Mouse (Mus musculus) naive thymus-derived CD4-positive, alpha-beta T cell, adult 2 months (primary cell): ENCODE results near the gene Deaf1.

Source experiments
- DNase-seq: peaks from one replicate; pipeline ENCODE4 v3.0.0-alpha.2; 2011; ENCODE audit warnings: low read depth

The Deaf1 gene

DNA sequence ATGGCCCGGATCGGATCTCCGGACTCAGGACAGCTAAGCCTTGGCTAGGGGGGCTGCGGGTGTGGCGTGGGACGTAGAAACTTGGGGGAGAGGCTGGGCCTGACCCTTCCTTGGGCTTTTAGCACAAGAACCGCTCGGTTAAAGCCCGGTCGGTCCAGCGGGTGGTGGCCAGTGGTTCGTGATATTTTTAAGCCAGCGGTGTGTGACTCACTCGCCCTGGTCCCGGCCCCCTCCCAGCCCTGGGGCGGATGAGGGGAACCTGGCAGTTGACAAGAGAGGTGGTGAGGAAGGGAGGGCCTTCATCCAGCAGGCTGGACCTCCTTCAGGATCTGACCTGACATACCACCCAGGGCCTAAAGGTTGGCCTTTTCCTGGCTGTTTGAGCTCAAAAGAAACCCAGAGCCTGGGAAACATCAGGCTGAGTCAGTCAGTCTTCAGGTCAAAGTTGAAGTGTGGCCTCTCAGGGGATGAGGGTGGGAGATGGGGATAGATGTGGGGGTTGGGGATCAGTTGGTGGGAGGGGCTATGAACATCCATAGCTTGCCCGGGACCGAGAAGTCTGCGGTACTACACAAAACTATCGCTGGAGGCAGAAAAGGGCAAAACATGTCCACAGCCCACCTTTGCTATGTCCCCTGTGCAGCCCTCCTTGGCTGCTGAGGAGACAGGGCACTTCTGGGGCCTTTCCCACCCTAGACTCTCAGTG, 11.9 kb upstream of the Deaf1 start:
- no peak for DNase-seq

DNA sequence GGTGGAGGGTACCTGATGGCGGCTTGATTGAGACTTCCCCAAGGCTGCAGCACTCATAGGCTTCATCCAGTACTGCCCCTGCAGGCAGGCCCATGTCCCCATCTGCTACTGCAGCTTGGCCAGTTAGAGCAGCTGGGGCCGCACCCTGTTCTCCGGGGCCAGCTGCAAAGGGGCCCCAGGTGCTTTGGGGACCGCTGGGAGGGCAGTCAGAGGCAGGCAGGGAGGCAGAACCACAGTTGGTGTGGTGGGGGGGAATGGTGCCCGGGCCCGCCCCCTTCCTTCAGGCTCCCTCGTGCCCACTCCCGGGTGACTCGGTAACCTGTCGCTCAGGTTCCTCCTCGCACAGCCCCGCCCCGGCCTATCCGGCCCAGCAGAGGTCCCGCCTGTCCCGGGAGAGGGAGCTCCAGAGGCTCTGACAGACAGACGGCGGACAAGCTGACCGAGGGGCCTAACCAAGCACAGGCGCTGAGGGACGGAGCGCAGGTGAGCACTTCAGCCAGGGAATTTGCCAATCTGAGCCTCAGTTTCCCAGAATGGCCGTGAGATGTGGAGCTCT, 11.2 kb upstream of the Deaf1 start, which contains the start of gene Eps8l2:
Gene Eps8l2 (plus strand): TSS at position 305 of the 556 bp plus-strand sequence.
- no peak for DNase-seq

DNA sequence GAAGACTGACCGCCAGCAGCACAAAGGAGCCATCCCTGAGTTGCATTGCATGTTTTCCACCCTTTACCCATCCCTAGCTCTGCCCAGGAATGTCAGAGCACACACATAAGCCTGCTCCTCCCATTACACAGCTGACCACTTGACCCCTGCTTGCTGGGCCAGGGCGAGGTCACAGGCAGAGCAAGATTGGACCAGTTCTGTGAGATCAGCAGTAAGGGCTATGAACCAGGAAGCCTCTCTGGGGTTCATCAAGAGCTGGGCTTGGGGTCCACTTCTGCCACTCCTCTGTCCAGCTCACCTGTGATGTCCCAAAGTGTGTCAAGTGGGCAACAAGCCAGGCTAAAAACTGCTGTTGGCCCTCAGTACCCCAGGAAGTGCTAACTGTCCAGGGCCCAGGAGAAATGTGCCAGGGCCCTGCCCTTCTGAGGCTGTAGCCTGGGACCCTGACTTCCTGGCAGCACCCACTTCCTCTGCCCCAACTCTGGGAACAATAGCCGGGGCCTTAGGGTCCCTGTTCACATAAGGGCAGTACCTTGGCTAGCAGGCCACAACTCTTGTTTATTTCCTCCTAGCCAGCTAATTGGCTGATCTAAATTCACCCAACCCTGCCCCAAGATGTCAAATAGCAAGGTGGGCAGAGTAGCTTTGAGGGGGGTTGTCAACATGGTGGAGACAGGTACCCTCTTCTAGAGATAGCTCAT, 10.4 kb upstream of the Deaf1 start:
- DNase-seq = no peak

DNA sequence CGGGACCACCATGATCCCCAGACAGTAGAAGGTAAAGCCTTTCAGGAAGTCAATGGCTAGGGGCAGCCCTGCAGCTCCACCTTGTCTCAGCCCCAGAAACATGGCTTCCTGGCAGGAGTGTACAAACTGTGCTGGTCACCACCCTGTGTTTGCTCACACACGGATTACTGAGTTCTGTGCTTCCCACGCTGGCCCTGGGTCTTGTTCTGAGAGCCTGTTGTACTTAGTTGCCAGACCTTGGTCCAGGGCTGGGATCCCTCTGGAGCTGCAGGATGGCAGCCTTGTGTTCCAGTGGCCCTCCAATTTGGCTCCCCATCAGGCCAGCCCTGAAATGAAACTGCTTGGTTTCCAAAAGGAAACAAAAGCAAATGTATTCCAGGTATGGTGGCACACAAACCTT, 8.8 kb upstream of the Deaf1 start:
- no peak for DNase-seq

DNA sequence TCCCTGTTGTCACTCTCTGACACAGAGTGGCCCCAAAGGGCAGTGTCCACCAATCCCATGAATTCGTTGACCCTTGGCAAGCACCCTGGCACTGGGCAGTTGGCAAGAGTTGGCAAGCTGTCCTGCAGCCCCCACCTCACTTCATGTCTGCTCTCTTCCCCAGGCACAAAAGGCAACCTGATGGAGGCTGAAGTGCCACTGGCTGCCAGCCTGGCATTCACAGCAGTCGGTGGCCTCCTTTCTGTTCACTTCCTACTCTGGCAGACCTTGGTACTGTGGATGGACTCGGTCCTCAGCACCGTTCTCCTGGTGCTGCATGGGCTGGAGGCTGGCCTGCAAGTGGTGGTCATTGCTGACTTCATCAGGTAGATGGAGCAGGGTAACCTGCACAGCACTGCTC, 8.2 kb upstream of the Deaf1 start:
- no peak for DNase-seq

DNA sequence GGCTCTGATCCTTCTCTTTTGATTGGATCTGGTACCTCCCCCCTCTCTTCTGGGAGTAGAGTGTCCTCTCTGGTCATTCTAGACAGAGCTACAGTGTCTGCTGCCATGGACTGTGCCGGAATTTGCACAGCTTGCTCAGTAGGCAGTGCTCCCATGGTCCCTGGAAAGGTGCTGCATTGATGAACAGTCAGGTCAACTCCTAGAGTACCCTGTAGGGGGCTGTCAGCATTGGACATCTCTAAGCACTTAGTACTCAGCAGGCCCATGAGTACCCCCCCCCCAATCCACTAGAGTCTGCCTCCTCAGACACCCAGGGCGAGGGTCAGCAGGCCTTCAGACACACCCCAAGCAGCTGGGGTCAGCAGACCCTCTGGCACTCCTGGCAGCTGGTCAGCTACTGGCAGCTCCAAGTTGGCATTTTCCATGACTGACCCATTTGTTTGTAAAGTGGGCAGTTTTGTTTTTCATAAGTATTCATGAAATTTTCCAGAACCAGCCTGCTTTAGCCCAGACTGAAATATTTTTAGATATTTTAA, 7.6 kb upstream of the Deaf1 start:
- DNase-seq = no peak

DNA sequence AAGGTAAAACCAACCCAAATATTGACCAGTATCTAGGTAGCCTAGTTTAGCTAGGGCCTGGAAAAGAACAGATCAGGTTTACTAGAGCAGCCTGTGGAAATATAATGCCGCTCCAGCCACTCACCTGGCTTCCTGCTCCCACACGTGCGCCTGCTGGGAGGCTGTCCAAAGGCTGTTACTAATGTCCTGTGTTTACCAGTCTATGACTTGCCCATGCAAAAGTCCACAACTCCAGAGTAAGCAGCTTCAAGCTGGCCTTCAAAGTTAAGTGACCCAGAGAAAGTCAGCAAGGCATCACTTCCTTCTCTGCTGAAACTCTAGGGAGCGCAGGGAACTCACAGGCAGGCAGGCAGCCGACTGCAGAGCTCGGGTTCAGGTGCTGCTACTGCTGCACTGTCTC, 4.5 kb upstream of the Deaf1 start:
- no peak for DNase-seq

DNA sequence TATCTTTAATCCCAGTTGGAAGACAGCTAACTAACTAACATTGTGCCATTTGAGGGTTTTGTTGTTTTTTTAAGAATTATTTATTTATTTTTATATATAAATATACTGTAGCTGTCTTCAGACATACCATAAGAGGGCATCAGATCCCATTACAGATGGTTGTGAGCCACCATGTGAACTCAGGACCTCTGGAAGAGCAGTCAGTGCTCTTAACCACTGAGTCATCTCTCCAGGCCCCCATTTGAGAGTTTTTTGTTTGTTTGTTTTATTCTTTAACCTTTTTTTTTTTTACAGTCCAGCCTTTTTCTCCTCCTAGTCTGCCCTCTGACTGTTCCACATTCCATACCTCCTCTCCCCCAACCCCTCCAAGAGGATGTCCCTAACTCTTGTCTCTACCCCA, 3.2 kb upstream of the Deaf1 start:
- no peak for DNase-seq

DNA sequence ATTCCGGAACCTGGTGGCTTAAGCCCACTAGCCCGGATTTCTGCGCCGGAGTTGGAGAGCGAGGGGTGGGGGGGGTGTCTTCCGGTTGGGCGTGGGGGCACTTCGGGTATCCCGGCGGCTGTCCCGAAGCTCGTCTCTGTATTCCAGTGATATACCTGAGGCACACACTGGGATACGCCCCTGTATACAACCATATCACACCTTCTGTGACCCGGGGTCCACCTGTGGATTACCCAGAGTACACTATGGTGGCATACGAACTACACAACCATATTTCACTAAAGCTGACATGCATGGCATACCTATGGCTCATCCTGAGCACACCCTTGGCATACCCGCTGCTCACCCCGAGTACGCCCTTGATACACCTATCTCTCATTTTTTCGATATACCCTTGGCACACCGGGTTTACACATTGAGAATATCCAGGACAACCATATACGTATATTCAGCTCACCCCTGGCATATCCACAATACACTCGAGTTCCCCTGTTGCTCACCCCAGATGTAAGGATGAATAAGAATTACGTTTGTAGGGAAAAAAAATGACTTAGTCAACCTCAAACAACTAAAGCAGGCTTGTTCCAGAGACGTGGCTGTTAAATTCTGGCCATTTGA, 992 bp upstream of the Deaf1 start:
- DNase-seq = no peak

DNA sequence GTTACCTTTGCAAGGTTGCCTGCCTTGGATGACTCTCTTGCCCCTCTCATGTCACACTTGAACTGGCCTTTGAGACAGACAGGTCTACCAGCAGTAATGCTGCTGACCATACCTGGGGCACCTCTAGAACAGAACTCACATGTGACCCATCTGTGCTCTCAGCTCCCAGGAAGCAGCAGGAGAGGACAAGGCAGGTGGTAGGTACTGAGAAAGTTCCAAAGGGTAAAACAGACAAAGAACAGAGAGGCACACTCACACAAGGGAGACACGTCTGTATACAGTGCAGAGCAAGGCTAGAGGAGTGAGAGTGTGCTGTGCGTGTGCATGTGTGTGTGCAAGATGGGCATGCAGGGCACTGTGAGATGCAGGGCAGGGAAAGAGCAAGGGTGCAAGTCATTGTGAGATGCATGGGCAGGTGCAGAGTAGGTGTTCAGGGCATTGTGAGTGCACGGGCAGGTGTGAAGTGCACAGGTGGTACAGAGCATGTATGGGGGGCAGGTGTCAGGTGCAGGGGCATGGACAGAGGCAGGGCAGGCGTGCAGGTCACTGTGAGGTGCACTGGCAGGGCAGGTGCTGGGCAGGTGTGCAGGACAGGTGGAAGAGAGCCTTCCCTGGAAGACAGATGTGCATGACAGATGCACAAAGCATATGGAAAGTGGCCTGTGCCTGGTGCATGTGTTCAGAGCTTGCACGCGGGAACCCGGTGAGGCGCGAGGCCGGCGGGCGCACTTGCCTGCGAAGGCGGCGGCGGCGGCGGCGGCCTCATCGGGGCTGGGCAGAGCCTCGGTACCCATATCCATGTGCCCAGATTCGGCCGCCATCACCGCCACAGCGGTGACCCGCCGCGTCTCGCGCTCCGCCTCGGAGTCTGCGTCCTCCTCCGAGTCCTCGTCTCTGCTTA, 694 bp downstream of the Deaf1 start:
- no peak for DNase-seq

DNA sequence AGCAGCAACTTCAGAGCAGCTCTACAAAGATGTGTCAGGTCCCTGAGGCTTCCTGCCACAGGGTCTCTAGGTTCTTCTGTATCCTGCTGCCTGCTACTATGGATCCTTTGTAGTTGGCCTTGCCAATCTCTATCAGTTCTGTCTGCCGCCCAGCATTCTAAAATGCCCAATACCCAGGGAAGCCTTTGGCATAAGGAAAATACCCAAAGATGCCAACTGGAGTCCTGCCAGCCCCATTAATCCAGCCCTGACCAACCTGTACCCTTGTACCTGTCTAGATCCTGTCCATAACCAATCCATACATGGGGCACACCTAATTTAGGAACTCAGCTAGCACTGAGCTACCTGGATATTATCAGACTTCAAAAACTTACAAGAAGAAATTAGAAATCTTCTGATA, 2.8 kb downstream of the Deaf1 start:
- DNase-seq = no peak

DNA sequence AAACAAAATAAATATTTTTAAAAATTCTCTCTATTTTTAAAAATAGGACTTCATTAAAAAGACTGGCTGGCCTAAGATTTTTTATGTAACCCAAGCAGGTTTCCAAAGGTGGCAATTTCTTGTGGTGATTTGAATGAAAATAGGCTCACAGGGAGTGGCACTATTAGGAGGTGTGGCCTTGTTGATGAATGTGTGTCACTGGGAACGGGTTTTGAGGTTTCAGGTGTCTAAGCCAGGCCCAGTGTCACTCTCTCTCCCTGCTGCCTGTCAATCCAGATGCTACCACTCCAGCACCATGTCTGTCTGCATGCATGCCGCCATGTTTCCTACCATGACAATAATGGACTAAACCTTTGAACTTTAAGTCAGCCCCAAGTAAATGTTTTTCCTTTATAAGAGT, 8.0 kb downstream of the Deaf1 start:
- DNase-seq = no peak

DNA sequence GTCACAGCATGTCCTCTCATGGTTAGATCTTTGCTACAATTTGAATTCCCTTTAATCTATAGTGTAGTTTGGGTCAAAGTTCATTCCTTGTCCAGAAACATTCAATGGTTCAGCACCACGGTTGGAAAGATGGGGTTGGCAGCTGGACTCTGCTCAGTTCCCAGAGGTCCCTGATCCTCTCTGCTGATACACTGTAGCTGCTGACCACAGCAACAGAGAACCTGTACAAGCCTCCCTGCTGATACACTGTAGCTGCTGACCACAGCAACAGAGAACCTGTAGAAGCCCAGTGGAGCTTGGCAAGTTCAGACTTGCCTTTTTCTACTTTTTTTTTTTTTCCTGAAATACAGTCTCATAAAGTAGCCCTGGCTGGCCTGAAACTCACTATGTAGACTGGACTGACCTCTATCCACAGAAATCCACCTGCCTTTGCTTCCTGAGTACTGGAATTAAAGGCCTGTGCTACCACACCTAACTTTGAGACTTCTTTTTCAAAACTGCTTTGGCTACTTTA, 9.8 kb downstream of the Deaf1 start:
- DNase-seq = no peak

DNA sequence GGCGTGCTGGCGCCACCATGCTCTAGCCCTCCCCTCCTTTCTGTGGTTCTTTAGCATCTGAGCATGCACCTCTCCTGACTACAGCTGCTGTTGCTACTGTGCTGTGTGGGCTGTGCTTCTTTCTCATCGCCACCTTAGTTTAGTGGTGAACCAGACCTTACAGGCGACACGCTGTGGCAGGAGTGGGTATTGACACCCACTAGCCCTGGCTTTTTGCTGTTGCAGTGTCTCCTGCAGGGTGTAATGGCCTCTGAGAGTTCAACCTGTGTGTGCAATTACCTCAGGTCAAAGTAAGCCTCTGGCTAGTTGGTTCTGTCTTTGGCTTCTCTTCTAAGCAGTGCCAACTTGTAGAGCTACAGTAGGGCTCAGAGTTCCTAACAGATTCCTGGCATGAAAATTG, 11.5 kb downstream of the Deaf1 start:
- peak; percentile 79 for DNase-seq

DNA sequence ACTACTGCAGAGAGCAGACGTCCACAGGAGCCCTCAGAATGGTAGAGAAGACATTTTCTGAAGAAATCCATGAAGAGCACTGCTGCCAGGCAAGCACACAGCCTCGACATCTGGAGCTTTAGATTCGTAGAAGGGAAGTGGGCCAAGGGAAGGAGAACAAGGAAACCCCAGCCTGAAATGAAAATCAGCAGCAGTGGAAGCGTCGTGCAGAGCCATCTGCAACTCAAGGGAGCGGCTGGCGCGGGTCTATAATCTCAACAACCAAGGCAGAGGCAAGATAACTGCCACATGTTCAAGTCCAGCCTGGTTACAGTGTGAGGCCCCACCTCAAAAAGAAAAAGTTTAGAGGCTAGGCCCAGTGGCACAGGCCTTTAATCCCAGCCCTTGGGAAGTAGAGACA, 12.4 kb downstream of the Deaf1 start:
- no peak for DNase-seq

DNA sequence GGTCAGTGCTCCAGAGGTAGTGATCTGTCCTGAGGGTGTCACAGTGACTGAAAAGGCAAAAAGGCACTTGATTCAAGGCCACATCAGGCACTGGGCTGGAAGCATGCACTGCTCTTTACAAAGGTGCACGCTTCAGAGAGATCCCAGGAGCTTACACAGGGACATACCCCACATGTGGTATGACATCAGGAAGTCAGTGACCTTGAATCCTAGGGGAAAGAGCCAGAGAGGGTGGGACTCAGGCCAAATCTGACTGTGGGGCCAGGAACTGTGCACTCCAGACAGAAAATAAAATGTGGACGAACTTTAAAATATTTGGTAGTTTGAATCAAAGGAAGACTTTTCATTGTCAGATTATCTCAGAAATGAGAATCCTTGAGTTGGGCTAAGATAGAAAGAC, 13.1 kb downstream of the Deaf1 start:
- DNase-seq = no peak

DNA sequence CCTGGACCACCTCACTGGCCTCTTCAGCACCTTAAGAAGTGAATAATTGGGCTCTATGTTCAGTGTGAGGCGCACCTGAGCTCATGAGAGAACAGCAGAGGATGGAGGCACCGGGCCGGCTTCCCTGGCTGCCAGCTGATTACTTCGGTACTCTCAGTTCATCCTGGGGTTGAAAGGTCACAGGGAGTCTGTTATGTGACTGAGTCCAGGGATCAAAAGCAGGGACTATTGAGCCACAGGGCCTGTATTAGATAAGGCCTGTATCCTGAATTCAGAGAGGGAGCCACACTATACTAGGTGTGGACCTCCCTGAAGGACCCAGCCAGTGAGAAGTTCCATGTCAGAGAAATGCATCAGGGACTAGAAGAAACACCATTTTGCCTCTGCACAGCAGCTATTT, 23.0 kb downstream of the Deaf1 start:
- no peak for DNase-seq

DNA sequence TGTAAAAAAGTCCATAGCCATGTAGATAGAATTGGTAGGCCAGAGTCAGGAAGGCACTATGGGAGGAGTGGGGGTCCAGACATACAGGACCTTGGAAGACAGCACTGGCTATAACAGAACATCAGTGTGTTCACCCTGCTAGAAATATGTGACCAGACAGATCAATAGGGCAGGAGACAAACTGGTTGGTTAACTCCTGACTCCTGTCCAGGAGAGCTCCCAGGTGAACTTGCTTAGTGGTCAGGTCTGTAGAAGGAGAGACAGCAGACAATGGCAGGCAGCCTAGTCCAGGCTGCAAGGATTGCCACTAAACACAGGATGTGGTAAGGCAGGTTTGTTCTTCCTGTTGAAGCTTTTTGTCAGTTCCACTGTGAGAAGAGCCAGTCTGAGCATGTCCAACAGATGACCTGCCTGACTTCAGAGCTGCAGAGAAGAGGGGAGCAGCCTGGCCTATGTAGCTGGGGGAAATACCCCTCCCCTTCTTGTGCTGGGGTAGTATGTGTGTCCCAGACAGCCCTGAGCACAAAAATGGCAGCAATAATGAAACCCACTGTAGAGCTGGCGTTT, 24.7 kb downstream of the Deaf1 start:
- DNase-seq = peak; percentile 73

DNA sequence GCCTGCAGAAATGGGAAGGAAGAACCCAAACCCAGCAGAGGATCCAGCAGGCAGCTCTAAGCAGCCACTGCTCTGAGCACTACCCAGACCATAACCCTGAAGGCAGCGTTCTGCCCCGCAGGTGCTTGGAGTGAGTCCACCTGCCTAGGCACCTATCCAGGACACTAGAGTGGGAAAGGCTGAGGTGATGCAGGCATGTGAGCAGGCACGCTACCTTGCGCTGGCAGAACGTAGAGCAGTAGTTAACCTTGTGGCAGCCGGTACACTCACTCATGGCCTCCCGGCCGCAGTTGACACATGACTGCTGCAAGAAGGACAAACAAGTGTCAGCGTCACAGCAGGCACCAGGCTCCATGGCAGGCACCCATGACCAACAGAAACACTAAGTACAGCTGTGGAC, 26.1 kb downstream of the Deaf1 start:
- no peak for DNase-seq

DNA sequence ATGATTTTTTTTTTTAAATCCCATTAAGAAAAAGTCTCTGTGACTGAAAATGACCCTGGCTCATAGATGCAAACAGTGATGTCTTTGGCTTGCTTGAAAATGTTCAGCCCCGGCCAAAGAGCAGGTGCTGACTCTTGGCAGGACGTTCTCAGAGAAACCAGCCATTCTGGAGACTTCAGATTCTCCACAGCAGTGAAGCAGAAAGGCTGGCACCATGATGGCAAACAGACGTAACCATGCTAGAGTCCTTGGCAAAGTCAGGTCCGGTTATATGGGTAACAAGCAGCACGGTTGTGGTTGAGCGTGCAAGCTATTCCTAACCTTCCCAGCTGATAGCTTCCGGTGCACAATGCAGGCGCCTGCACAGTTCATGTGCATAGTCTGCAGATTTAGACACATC, 28.3 kb downstream of the Deaf1 start:
- DNase-seq = no peak

DNA sequence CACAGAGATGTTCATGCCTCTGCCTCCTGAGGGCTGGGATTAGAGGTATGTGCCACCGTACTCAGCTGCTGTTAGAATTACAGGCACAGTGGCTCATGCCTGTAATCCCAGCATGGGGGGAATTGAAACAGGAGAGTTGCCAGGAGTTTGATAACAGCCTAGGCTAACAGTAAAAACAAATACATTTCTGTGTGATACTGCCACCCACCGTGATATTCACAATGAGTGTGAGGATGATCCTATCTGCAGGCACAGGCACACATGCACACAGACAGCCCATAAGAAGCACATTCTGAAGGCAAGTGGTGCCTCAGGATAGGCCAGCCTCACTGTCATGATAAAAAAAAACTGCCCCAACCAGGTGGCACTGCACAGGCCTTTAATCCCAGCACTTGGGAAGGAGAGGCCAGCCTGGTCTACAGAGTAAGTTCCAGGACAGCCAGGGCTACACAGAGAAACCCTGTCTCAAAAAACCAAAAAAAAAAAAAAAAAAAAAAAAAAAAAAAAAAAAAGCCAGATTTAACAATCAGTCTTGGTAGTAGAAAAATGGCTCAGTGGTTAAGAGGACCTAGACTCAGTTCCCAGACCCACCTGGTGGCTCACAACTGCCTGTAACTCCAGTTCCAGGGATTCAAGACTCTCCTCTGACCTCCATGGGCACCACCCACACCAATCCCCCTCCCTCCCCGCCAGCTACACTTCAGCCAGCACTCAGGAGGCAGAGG, 29.4 kb downstream of the Deaf1 start:
- DNase-seq = no peak
